Mouse (Mus musculus): ENCODE data around the gene Syn3. TPM values are rescaled to one million over a fixed set of nuclear protein-coding genes. Genes with fewer than 3 reads are reported as not detected.

The Syn3 gene
- polyA plus RNA-seq, 1 experiment from 2014 or later: 29.9 TPM

- Histone ChIP-seq H3K27ac (ENCODE audit: low read depth, low read length) (no peak overlapping the region), H3K9ac (ENCODE audit: low read depth, low read length) (no peak overlapping the region), H3K36me3 (ENCODE audit: control insufficient read depth, insufficient read depth, low read length) (no peaks in the 10 kb centered on the region), H3K4me2 (ENCODE audit: low read length) (no peak overlapping the region), H3K4me1 (ENCODE audit: control insufficient read depth, insufficient read depth, low read depth, low read length) (no peaks in the 10 kb centered on the region; the same call in 1 of the 2 replicates), H3K4me3 (ENCODE audit: low read length) (no peak overlapping the region), H3K9me3 (ENCODE audit: control insufficient read depth, low read length) (no peaks in the 10 kb centered on the region), H3K27me3 (replicated peaks; ENCODE audit: control insufficient read depth, insufficient read depth, low read length) (no peaks in the 10 kb centered on the region)
- 90% methylated on average over 3 of the region's 3 CpGs for WGBS
- ATAC-seq: no peak
Measured at GRCm38 (mm10) chr10:86201006-86201405, 297.7 kb downstream of the Syn3 start.

GRCm38 (mm10) chr10:86196414-86197025 lies 302.2 kb downstream of the Syn3 start:
- no peaks in the 10 kb centered on the region for H3K27me3 ChIP-seq (replicated peaks; ENCODE audit: control insufficient read depth, insufficient read depth, low read length)
- no peak overlapping the region for H3K4me2 ChIP-seq (ENCODE audit: low read length)
- no peaks in the 10 kb centered on the region; the same call in 1 of the 2 replicates for H3K4me1 ChIP-seq (ENCODE audit: control insufficient read depth, insufficient read depth, low read depth, low read length)
- H3K9me3 ChIP-seq (ENCODE audit: control insufficient read depth, low read length): no peaks in the 10 kb centered on the region
- ATAC-seq: no peak
- no peak overlapping the region for H3K9ac ChIP-seq (ENCODE audit: low read depth, low read length)
- 86% methylated on average over 3 of the region's 3 CpGs for WGBS
- H3K4me3 ChIP-seq (ENCODE audit: low read length): no peak overlapping the region
- H3K27ac ChIP-seq (ENCODE audit: low read depth, low read length): no peak overlapping the region
- H3K36me3 ChIP-seq (ENCODE audit: control insufficient read depth, insufficient read depth, low read length): no peaks in the 10 kb centered on the region

GRCm38 (mm10) chr10:86194722-86195121 lies 304.0 kb downstream of the Syn3 start:
- Histone ChIP-seq H3K4me1 (ENCODE audit: control insufficient read depth, insufficient read depth, low read depth, low read length) (no peaks in the 10 kb centered on the region), H3K4me3 (ENCODE audit: low read length) (no peak overlapping the region), H3K4me2 (ENCODE audit: low read length) (no peak overlapping the region), H3K9ac (ENCODE audit: low read depth, low read length) (no peak overlapping the region), H3K27ac (ENCODE audit: low read depth, low read length) (peak overlapping the region; percentile 42), H3K9me3 (ENCODE audit: control insufficient read depth, low read length) (no peaks in the 10 kb centered on the region), H3K36me3 (ENCODE audit: control insufficient read depth, insufficient read depth, low read length) (no peaks in the 10 kb centered on the region), H3K27me3 (replicated peaks; ENCODE audit: control insufficient read depth, insufficient read depth, low read length) (no peaks in the 10 kb centered on the region)
- ATAC-seq: 0 out of 2 replicates have a peak, but pooled peaks have one; percentile 31
- 61% methylated on average over 4 of the region's 4 CpGs for WGBS

- no peaks in the 10 kb centered on the region for H3K36me3 ChIP-seq (ENCODE audit: control insufficient read depth, insufficient read depth, low read length)
- H3K4me1 ChIP-seq (ENCODE audit: control insufficient read depth, insufficient read depth, low read depth, low read length): no peaks in the 10 kb centered on the region
- H3K9me3 ChIP-seq (ENCODE audit: control insufficient read depth, low read length): no peaks in the 10 kb centered on the region
- H3K9ac ChIP-seq (ENCODE audit: low read depth, low read length): no peak overlapping the region
- H3K4me3 ChIP-seq (ENCODE audit: low read length): no peak overlapping the region
- peak; percentile 91 for ATAC-seq
- no peak overlapping the region for H3K4me2 ChIP-seq (ENCODE audit: low read length)
- 35% methylated on average over 4 of the region's 4 CpGs for WGBS
- H3K27me3 ChIP-seq (replicated peaks; ENCODE audit: control insufficient read depth, insufficient read depth, low read length): no peaks in the 10 kb centered on the region
- H3K27ac ChIP-seq (ENCODE audit: low read depth, low read length): peak overlapping the region; percentile 5; the same call in 1 of the 2 replicates
Measured at GRCm38 (mm10) chr10:86193863-86194434, 304.7 kb downstream of the Syn3 start.

GRCm38 (mm10) chr10:86188614-86189013 lies 310.1 kb downstream of the Syn3 start:
- Histone ChIP-seq H3K9me3 (ENCODE audit: control insufficient read depth, low read length) (no peaks in the 10 kb centered on the region), H3K36me3 (ENCODE audit: control insufficient read depth, insufficient read depth, low read length) (no peaks in the 10 kb centered on the region), H3K27ac (ENCODE audit: low read depth, low read length) (no peak overlapping the region), H3K4me1 (ENCODE audit: control insufficient read depth, insufficient read depth, low read depth, low read length) (no peaks in the 10 kb centered on the region), H3K9ac (ENCODE audit: low read depth, low read length) (no peak overlapping the region), H3K4me3 (ENCODE audit: low read length) (no peak overlapping the region), H3K4me2 (ENCODE audit: low read length) (no peak overlapping the region), H3K27me3 (replicated peaks; ENCODE audit: control insufficient read depth, insufficient read depth, low read length) (no peaks in the 10 kb centered on the region)
- WGBS: 74% methylated on average over 4 of the region's 4 CpGs
- peak; percentile 42; the same call in 1 of the 2 replicates for ATAC-seq

GRCm38 (mm10) chr10:86187881-86188280 lies 310.8 kb downstream of the Syn3 start:
- H3K4me3 ChIP-seq (ENCODE audit: low read length): no peak overlapping the region
- WGBS: 84% methylated on average over 5 of the region's 5 CpGs

GRCm38 (mm10) chr10:86183148-86183885 lies 315.4 kb downstream of the Syn3 start:
- WGBS: 75% methylated on average over 8 of the region's 8 CpGs

More at GRCm38 (mm10) chr10:86187881-86188280, 310.8 kb downstream of the Syn3 start:
- Histone ChIP-seq H3K4me1 (ENCODE audit: control insufficient read depth, insufficient read depth, low read depth, low read length) (no peaks in the 10 kb centered on the region), H3K4me2 (ENCODE audit: low read length) (no peak overlapping the region), H3K27ac (ENCODE audit: low read depth, low read length) (no peak overlapping the region), H3K9me3 (ENCODE audit: control insufficient read depth, low read length) (no peaks in the 10 kb centered on the region), H3K36me3 (ENCODE audit: control insufficient read depth, insufficient read depth, low read length) (no peaks in the 10 kb centered on the region), H3K9ac (ENCODE audit: low read depth, low read length) (no peak overlapping the region), H3K27me3 (replicated peaks; ENCODE audit: control insufficient read depth, insufficient read depth, low read length) (no peaks in the 10 kb centered on the region)
- ATAC-seq: no peak

GRCm38 (mm10) chr10:86182183-86182805 lies 316.4 kb downstream of the Syn3 start:
- Histone ChIP-seq H3K27ac (ENCODE audit: low read depth, low read length) (no peak overlapping the region), H3K9me3 (ENCODE audit: control insufficient read depth, low read length) (no peaks in the 10 kb centered on the region), H3K27me3 (replicated peaks; ENCODE audit: control insufficient read depth, insufficient read depth, low read length) (no peaks in the 10 kb centered on the region), H3K36me3 (ENCODE audit: control insufficient read depth, insufficient read depth, low read length) (no peaks in the 10 kb centered on the region), H3K9ac (ENCODE audit: low read depth, low read length) (no peak overlapping the region), H3K4me1 (ENCODE audit: control insufficient read depth, insufficient read depth, low read depth, low read length) (no peaks in the 10 kb centered on the region), H3K4me2 (ENCODE audit: low read length) (no peak overlapping the region), H3K4me3 (ENCODE audit: low read length) (no peak overlapping the region)
- 59% methylated on average over 3 of the region's 3 CpGs for WGBS
- ATAC-seq: no peak

More at GRCm38 (mm10) chr10:86183148-86183885, 315.4 kb downstream of the Syn3 start:
- H3K27ac ChIP-seq (ENCODE audit: low read depth, low read length): no peak overlapping the region; the same call in 1 of the 2 replicates
- H3K4me3 ChIP-seq (ENCODE audit: low read length): no peak overlapping the region
- no peaks in the 10 kb centered on the region for H3K36me3 ChIP-seq (ENCODE audit: control insufficient read depth, insufficient read depth, low read length)
- no peak overlapping the region for H3K4me2 ChIP-seq (ENCODE audit: low read length)
- H3K27me3 ChIP-seq (replicated peaks; ENCODE audit: control insufficient read depth, insufficient read depth, low read length): no peaks in the 10 kb centered on the region
- H3K9ac ChIP-seq (ENCODE audit: low read depth, low read length): no peak overlapping the region
- no peaks in the 10 kb centered on the region for H3K9me3 ChIP-seq (ENCODE audit: control insufficient read depth, low read length)
- no peaks in the 10 kb centered on the region for H3K4me1 ChIP-seq (ENCODE audit: control insufficient read depth, insufficient read depth, low read depth, low read length)
- ATAC-seq: no peak

GRCm38 (mm10) chr10:86176411-86176810 lies 322.3 kb downstream of the Syn3 start:
- 91% methylated on average over 2 of the region's 2 CpGs for WGBS
- Histone ChIP-seq H3K4me1 (ENCODE audit: control insufficient read depth, insufficient read depth, low read depth, low read length) (no peaks in the 10 kb centered on the region), H3K9ac (ENCODE audit: low read depth, low read length) (no peak overlapping the region), H3K9me3 (ENCODE audit: control insufficient read depth, low read length) (no peaks in the 10 kb centered on the region), H3K4me2 (ENCODE audit: low read length) (no peak overlapping the region), H3K4me3 (ENCODE audit: low read length) (no peak overlapping the region), H3K27ac (ENCODE audit: low read depth, low read length) (no peak overlapping the region), H3K27me3 (replicated peaks; ENCODE audit: control insufficient read depth, insufficient read depth, low read length) (no peaks in the 10 kb centered on the region), H3K36me3 (ENCODE audit: control insufficient read depth, insufficient read depth, low read length) (no peaks in the 10 kb centered on the region)
- ATAC-seq: no peak

Measured in hindbrain, embryonic 16.5 days (tissue).